8 mouse cellular contexts compared by ENCODE assay signal in the genomic region with DNA sequence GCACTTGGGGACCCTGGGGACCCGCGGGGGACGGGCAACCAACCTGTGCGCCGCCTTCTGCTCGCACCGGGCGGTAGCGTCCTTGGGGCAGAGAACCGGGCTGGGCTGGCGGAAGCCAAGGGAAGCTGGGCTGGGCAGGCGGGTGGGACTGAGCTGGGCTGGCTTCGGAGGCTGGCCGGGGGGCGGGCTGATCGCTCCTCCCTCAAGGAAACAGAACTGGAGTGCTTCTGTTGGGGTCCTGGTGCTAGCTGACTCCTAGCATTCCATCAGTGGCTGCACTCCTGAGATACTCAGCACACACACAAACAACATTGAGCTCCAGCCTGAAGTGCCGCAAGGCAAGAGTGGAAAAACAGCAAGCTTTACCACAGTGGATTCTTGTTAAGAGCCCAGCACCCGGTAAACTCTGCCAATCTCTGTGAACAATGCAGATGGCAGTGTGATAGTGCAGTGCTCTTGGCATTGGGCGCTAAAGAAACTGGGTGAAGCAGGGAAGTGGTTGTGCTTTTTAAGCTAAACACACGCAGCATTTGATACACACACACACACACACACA. TPM values are rescaled to one million over a fixed set of nuclear protein-coding genes. Genes with fewer than 3 reads are reported as not detected.
DNase-seq lines count a peak whose midpoint lies in the region; ATAC-seq and TF ChIP-seq lines count a peak whose summit lies in the region.

Gene Traf1 (minus strand): TSS at position 292 of the 556 bp plus-strand sequence.

- peak; percentile 63; the same call in 1 of the 2 replicates for ATAC-seq in intestine, embryonic 14.5 days (replicated peaks; ENCODE audit: low FRiP score, low TSS enrichment, low read depth)
- no peak for ATAC-seq in liver, embryonic 14.5 days (ENCODE audit: insufficient read depth)
- no peak for ATAC-seq in neural tube, embryonic 13.5 days (ENCODE audit: low read depth)
- ATAC-seq in erythroid progenitor cell, adult 5-6 weeks (replicated peaks; ENCODE audit: low FRiP score, poor library complexity, severe bottlenecking), result no peak

- H3K27me3 ChIP-seq in intestine, embryonic 14.5 days (replicated peaks; ENCODE audit: control insufficient read depth, insufficient read depth, low read length), result no peaks in the 10 kb centered on the region
- H3K27me3 ChIP-seq in liver, embryonic 14.5 days (ENCODE audit: control insufficient read depth, insufficient read depth, low read length), result no peaks in the 10 kb centered on the region
- peaks cover 14% of the 10 kb centered on the region for H3K27me3 ChIP-seq in neural tube, embryonic 13.5 days

- no peak within 1 kb of the TSS for H3K9ac ChIP-seq in intestine, embryonic 14.5 days (ENCODE audit: low read length)
- H3K9ac ChIP-seq in liver, embryonic 14.5 days (replicated peaks), result no peak within 1 kb of the TSS
- H3K9ac ChIP-seq in neural tube, embryonic 13.5 days, result peak within 1 kb of the TSS; percentile 58

- 12% methylated on average over 20 of the region's 20 CpGs for WGBS in intestine, embryonic 14.5 days
- 9% methylated on average over 20 of the region's 20 CpGs for WGBS in liver, embryonic 14.5 days (ENCODE audit: insufficient replicate concordance)
- 18% methylated on average over 20 of the region's 20 CpGs for WGBS in neural tube, embryonic 13.5 days

- H3K9me3 ChIP-seq in intestine, embryonic 14.5 days (ENCODE audit: control insufficient read depth, low read length), result no peaks in the 10 kb centered on the region
- H3K9me3 ChIP-seq in liver, embryonic 14.5 days (ENCODE audit: control insufficient read depth, low read length), result no peaks in the 10 kb centered on the region
- no peaks in the 10 kb centered on the region for H3K9me3 ChIP-seq in neural tube, embryonic 13.5 days

- TF ChIP-seq EP300 in liver, embryonic 14.5 days (IDR thresholded peaks at IDR 0.05; ENCODE audit: low read depth), result no peak

- H3K4me1 ChIP-seq in intestine, embryonic 14.5 days (replicated peaks; ENCODE audit: control insufficient read depth, insufficient read depth, low read length), result peaks cover 18% of the 10 kb centered on the region
- H3K4me1 ChIP-seq in liver, embryonic 14.5 days (replicated peaks; ENCODE audit: control insufficient read depth in 2 of 2, insufficient read depth in 2 of 2, low read length in 1 of 2), result peaks cover 2 to 13% of the 10 kb centered on the region in 2 experiments; a peak in 2 of 4 replicates
- peaks cover 7% of the 10 kb centered on the region for H3K4me1 ChIP-seq in neural tube, embryonic 13.5 days (replicated peaks)

- TF ChIP-seq CTCF in liver, embryonic 14.5 days (IDR thresholded peaks at IDR 0.05; ENCODE audit: low read depth), result no peak

- no peak within 1 kb of the TSS for H3K27ac ChIP-seq in intestine, embryonic 14.5 days (ENCODE audit: low read depth)
- no peak within 1 kb of the TSS for H3K27ac ChIP-seq in liver, embryonic 14.5 days
- H3K27ac ChIP-seq in neural tube, embryonic 13.5 days (replicated peaks), result no peak within 1 kb of the TSS

- H3K4me2 ChIP-seq in intestine, embryonic 14.5 days (ENCODE audit: low read length), result peak within 1 kb of the TSS; percentile 53
- peak within 1 kb of the TSS; percentile 36 for H3K4me2 ChIP-seq in liver, embryonic 14.5 days (ENCODE audit: low read depth)
- peak within 1 kb of the TSS; percentile 49 for H3K4me2 ChIP-seq in neural tube, embryonic 13.5 days

- peak; percentile 68 to 69 for DNase-seq in B cell, adult 2 months
- peak; percentile 53 for DNase-seq in ZHBTc4 (ENCODE audit: low read depth, low spot score)
- DNase-seq in gastrocnemius, postnatal 4 days (ENCODE audit: low spot score in 2 of 2), result peak; percentile 34 to 44
- peak; percentile 60 for DNase-seq in intestine, embryonic 14.5 days (ENCODE audit: low spot score)
- DNase-seq in liver, embryonic 14.5 days (ENCODE audit: low read depth in 3 of 3, low spot score in 3 of 3), result no peak
- peak; percentile 34 for DNase-seq in urinary bladder, postnatal 25 days (ENCODE audit: low spot score)

- H3K36me3 ChIP-seq in intestine, embryonic 14.5 days (ENCODE audit: control insufficient read depth, insufficient read depth, low read length), result no peaks in the 10 kb centered on the region
- no peaks in the 10 kb centered on the region for H3K36me3 ChIP-seq in liver, embryonic 14.5 days (replicated peaks; ENCODE audit: control insufficient read depth, insufficient read depth, low read depth)
- H3K36me3 ChIP-seq in neural tube, embryonic 13.5 days, result no peaks in the 10 kb centered on the region

- peak within 1 kb of the TSS; percentile 20; the same call in 1 of the 2 replicates for H3K4me3 ChIP-seq in intestine, embryonic 14.5 days (ENCODE audit: low read depth, low read length)
- H3K4me3 ChIP-seq in liver, embryonic 14.5 days (ENCODE audit: insufficient read depth in 1 of 2, low read depth in 2 of 2, low read length in 2 of 2), result no peak within 1 kb of the TSS
- peak within 1 kb of the TSS; percentile 26 for H3K4me3 ChIP-seq in neural tube, embryonic 13.5 days

RNA-seq across cellular contexts. Expression of gene Traf1, which starts in this region (rescaled TPM):
- 1 to 10 TPM; 1.7 to 3.5 TPM for total RNA-seq in gastrocnemius, postnatal 4 days (2021)
- 1.7 and 2.4 TPM in 2 replicates for polyA plus RNA-seq in intestine, embryonic 14.5 days (2014; fragmentation: Nextera tagmentation; extraction: Ambion mirVana)
- 0.07 and 0.12 TPM in 2 replicates for polyA plus RNA-seq in liver, embryonic 14.5 days (2012; rRNA removed)
- polyA plus RNA-seq in liver, embryonic 14.5 days (2014; fragmentation: Nextera tagmentation; extraction: Ambion mirVana), result 0.32 TPM in 1 of 2 replicates, not detected in the other
- polyA plus RNA-seq in neural tube, embryonic 13.5 days (2015; fragmentation: Nextera tagmentation; extraction: Ambion mirVana), result 1.7 and 2.9 TPM in 2 replicates
- 1.1 and 1.3 TPM in 2 replicates for total RNA-seq in erythroid progenitor cell, adult 5-6 weeks (2015; ENCODE audit: low replicate concordance)
- 1.3 TPM in 1 of 2 replicates, not detected in the other for total RNA-seq in erythroid progenitor cell, adult 5-6 weeks (2017; ENCODE audit: low replicate concordance)

Comparison
In these comparisons a context has a peak if more than half of its experiments do, and no peak if none do; other contexts are left out.
1. DNase-seq: peak in B cell, adult 2 months (2 of 2), ZHBTc4 (single experiment), gastrocnemius, postnatal 4 days (2 of 2), intestine, embryonic 14.5 days (single experiment) and urinary bladder, postnatal 25 days (single experiment); none in liver, embryonic 14.5 days (0 of 3).
2. H3K4me3 ChIP-seq: peak in intestine, embryonic 14.5 days (single experiment) and neural tube, embryonic 13.5 days (single experiment); none in liver, embryonic 14.5 days (0 of 2).
3. Peak in every context shown above with its lines, with median percentiles within 50 percentile points of each other: H3K4me2 ChIP-seq.